Mouse (Mus musculus): ENCODE measurements around the gene Lrrc43. TPM values are rescaled to one million over a fixed set of nuclear protein-coding genes. Genes with fewer than 3 reads are reported as not detected.

Lrrc43 gene
- not detected for polyA plus RNA-seq (2015; fragmentation: Illumina TruSeq; extraction: RNeasy Lipid Tissue Mini Kit (QIAGEN cat#74804); ENCODE audit: insufficient read depth, low replicate concordance)

DNA sequence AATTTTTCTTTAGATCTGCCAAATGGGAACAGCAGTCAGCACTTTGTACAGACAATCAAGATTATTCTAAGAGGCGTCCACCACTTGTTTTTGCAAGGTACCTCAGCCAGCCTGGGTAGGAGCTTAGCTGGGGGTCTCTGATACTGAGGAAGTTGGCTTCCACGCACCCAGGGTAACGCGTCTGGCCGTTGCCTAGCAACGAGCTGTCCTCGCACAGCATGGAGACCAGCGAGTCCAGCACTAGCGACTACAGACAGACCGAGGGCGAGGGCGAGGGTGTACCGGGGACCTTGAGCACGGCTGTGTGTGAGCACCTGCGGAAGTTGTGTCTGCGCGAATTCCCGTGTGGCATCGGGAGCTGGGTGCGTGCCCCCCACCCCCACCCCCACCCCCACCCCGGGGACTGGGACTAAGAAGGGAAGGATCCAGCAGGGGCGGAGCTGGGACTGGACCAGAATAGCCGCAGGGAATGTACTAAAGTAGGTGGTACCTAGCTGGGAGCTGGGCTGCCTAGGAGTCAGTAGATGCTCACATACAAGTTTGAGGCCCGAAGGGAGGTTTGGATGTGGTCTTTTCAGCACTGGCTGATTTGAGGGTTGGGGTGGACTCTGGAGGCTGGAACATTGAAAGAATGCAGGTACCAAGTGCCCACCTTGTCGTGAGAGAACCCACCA lies at the start of gene Lrrc43, which contains the start of gene Il31:
Lrrc43 (plus strand) TSS at position 194 of the 674 bp plus-strand sequence.
Il31 (minus strand) TSS at position 378 of the 674 bp plus-strand sequence.

DNA sequence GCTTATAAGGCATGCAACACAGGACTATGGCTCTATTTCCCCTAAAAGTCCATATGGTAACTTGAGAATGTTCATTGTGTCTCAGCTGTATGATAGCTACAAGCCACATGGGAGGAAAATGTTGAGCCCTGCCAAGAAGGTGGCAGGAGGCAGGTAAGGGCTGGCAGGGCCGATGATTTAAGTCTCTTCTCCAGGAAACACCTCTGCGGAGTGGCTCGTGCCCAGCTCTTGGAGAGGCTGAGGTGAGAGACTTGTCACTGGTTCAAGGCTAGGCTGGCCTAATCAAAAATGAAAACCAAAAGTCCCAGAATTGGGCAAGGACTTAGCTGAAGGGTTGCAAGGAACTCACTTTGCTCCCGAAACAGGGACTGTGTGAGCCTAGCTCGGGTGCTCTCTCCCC lies 21.1 kb downstream of the Lrrc43 start, which contains the start of gene B3gnt4:
B3gnt4 (plus strand) TSS at position 301 of the 400 bp plus-strand sequence.

DNA sequence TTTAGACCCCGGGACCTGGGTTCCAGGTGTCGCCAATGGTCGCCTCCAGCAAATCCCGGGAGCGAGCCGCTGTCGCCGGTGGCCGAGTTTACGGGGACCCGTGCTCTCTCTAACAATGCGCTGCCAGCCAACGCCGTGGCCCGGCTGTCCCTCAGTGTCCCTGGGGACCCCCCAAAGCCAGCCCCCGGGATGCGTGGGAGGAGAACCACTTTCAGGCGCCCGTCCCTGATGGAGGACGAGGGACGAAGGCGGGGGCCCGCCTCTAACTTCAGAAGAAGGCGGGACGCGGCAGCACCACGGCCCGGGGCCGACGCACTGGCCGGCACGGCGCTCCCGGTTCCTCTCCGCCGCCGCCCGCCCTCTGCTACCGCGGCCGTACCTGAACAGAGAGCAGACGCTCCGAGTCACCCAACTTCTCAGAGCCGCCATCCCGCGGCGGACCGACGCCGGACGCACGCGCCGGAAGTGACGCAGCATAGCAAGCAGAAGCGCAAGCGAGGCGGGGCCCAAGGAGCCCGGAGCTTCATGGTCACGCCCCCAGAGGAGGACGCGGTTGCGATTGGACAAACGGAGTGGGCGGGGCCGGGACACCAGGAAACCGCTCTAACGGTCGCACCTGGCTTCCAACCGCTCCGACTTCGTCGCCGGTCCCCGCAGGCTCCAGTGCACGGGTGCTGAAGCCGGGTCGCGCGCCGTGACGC lies 34.7 kb downstream of the Lrrc43 start, which contains the start of gene Diablo:
Diablo (minus strand) TSS at position 485 of the 701 bp plus-strand sequence.

DNA sequence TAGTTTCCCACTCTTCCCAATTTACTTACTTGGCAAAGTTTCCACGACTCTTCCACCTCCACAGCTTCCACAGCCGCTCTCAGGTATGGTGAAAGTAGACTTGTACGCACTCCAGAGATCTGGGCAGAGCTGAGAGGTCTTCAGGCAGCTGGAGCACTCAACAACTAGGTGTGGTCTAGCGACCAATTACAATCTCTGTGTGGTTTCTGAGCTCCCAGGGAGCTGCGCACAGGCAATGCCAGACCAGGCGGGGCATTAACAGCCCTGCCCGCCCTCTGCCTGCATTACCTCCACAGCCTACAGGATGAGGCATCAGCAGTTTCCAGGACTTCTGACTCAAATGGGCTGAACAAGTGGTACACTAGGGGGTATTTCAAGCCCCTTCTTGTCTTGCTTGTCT lies 36.2 kb downstream of the Lrrc43 start, which contains the start of gene Gm49027:
Gm49027 (minus strand) TSS at position 208 of the 400 bp plus-strand sequence.

Other genes starting within 250 kb of the Lrrc43 start
- 5.5 TPM for gene Wdr66, start 237.2 kb upstream of the Lrrc43 start, polyA plus RNA-seq (2015; fragmentation: Illumina TruSeq; extraction: RNeasy Lipid Tissue Mini Kit (QIAGEN cat#74804); ENCODE audit: insufficient read depth, low replicate concordance)
- gene Bcl7a, start 145.5 kb upstream of the Lrrc43 start, polyA plus RNA-seq (2015; fragmentation: Illumina TruSeq; extraction: RNeasy Lipid Tissue Mini Kit (QIAGEN cat#74804); ENCODE audit: insufficient read depth, low replicate concordance) = 25.6 TPM
- 83.7 TPM for gene Mlxip, start 94.5 kb upstream of the Lrrc43 start, polyA plus RNA-seq (2015; fragmentation: Illumina TruSeq; extraction: RNeasy Lipid Tissue Mini Kit (QIAGEN cat#74804); ENCODE audit: insufficient read depth, low replicate concordance)
- not detected for gene Il31, start 184 bp downstream of the Lrrc43 start, polyA plus RNA-seq (2015; fragmentation: Illumina TruSeq; extraction: RNeasy Lipid Tissue Mini Kit (QIAGEN cat#74804); ENCODE audit: insufficient read depth, low replicate concordance)
- not detected for gene B3gnt4, start 21.2 kb downstream of the Lrrc43 start, polyA plus RNA-seq (2015; fragmentation: Illumina TruSeq; extraction: RNeasy Lipid Tissue Mini Kit (QIAGEN cat#74804); ENCODE audit: insufficient read depth, low replicate concordance)
- gene Diablo, start 34.9 kb downstream of the Lrrc43 start, polyA plus RNA-seq (2015; fragmentation: Illumina TruSeq; extraction: RNeasy Lipid Tissue Mini Kit (QIAGEN cat#74804); ENCODE audit: insufficient read depth, low replicate concordance) = 92.0 TPM
- gene Gm49027, start 36.2 kb downstream of the Lrrc43 start, polyA plus RNA-seq (2015; fragmentation: Illumina TruSeq; extraction: RNeasy Lipid Tissue Mini Kit (QIAGEN cat#74804); ENCODE audit: insufficient read depth, low replicate concordance) = not detected
- gene Vps33a, start 83.7 kb downstream of the Lrrc43 start, polyA plus RNA-seq (2015; fragmentation: Illumina TruSeq; extraction: RNeasy Lipid Tissue Mini Kit (QIAGEN cat#74804); ENCODE audit: insufficient read depth, low replicate concordance) = 30.5 TPM
- 36.5 TPM for gene Clip1, start 195.3 kb downstream of the Lrrc43 start, polyA plus RNA-seq (2015; fragmentation: Illumina TruSeq; extraction: RNeasy Lipid Tissue Mini Kit (QIAGEN cat#74804); ENCODE audit: insufficient read depth, low replicate concordance)
- 87.5 TPM for gene Zcchc8, start 231.8 kb downstream of the Lrrc43 start, polyA plus RNA-seq (2015; fragmentation: Illumina TruSeq; extraction: RNeasy Lipid Tissue Mini Kit (QIAGEN cat#74804); ENCODE audit: insufficient read depth, low replicate concordance)